Mouse (Mus musculus): ENCODE measurements around the gene B3galt4. TPM values are rescaled to one million over a fixed set of nuclear protein-coding genes. Genes with fewer than 3 reads are reported as not detected.
A peak's percentile ranks its signal among the peaks of the same experiment; 100 is the strongest.

The B3galt4 gene
- total and polyA plus RNA-seq, 3 experiments = 2.2 to 2.9 TPM; not detected in 1

GRCm38 (mm10) chr17:33909077-33909868 is 42.0 kb downstream of the B3galt4 start, which contains the start of gene Daxx:
Gene Daxx (plus strand): TSS chr17:33909414.
- no peaks in the 10 kb centered on the region for H3K9me3 ChIP-seq (replicated peaks; ENCODE audit: insufficient read depth, low read length)
- peak within 1 kb of the TSS; percentile 76 to 90 for H3K4me3 ChIP-seq (ENCODE audit: control insufficient read depth in 1 of 2, insufficient read depth in 1 of 2, low read depth in 2 of 2, low read length in 2 of 2)
- H3K4me1 ChIP-seq (ENCODE audit: control insufficient read depth in 1 of 2, insufficient read depth in 2 of 2, low read length in 2 of 2) = peaks cover 0 to 10% of the 10 kb centered on the region in 2 experiments; a peak in 2 of 4 replicates
- H3K79me2 ChIP-seq (ENCODE audit: control insufficient read depth, insufficient read depth, low read length, poor library complexity) = peaks cover 30% of the 10 kb centered on the region
- H3K27ac ChIP-seq (ENCODE audit: control insufficient read depth, low read depth, low read length) = peak within 1 kb of the TSS; percentile 75
- peak; percentile 99 for DNase-seq (ENCODE audit: low read depth, low spot score)
- TF ChIP-seq EP300 (IDR thresholded peaks at IDR 0.05; ENCODE audit: low read depth in 1 of 2, low read length in 2 of 2) (peak in 1 of 2 experiments; percentile 36; a peak in 1 of 4 replicates), MAX (IDR thresholded peaks at IDR 0.05; ENCODE audit: low read length) (peak; percentile 75; the same call in 1 of the 2 replicates), BHLHE40 (IDR thresholded peaks at IDR 0.05; ENCODE audit: borderline replicate concordance, low read depth, low read length) (no peak), POLR2A (IDR thresholded peaks at IDR 0.05; ENCODE audit: control insufficient read depth in 1 of 2, insufficient read depth in 1 of 2, low read depth in 1 of 2, low read length in 2 of 2, poor library complexity in 1 of 2) (peak in 1 of 2 experiments; percentile 85; a peak in 3 of 4 replicates), HCFC1 (IDR thresholded peaks at IDR 0.05; ENCODE audit: low read depth, low read length) (peak; percentile 96), NRF1 (IDR thresholded peaks at IDR 0.05; ENCODE audit: insufficient read depth, low read depth, low read length, poor library complexity, severe bottlenecking) (peak; percentile 57), USF2 (IDR thresholded peaks at IDR 0.05; ENCODE audit: borderline replicate concordance in 1 of 2, insufficient read depth in 1 of 2, low read depth in 1 of 2, low read length in 2 of 2) (no peak), MAZ (IDR thresholded peaks at IDR 0.05; ENCODE audit: low read depth, low read length) (peak; percentile 85), NELFE (IDR thresholded peaks at IDR 0.05; ENCODE audit: low read depth, low read length) (peak; percentile 83), POLR2AphosphoS5 (IDR thresholded peaks at IDR 0.05; ENCODE audit: borderline replicate concordance, low read depth, low read length) (no peak), POLR2AphosphoS2 (IDR thresholded peaks at IDR 0.05; ENCODE audit: low read length) (peak; percentile 64; the same call in 1 of the 2 replicates), ZMIZ1 (IDR thresholded peaks at IDR 0.05; ENCODE audit: low read depth, low read length) (peak; percentile 82; the same call in 1 of the 2 replicates), KAT2A (conservative IDR thresholded peaks at IDR 0.05; ENCODE audit: low read depth, low read length) (peak; percentile 82; the same call in 1 of the 2 replicates), MYC (IDR thresholded peaks at IDR 0.05; ENCODE audit: low read depth, low read length) (peak; percentile 68; the same call in 1 of the 2 replicates), CHD2 (IDR thresholded peaks at IDR 0.05; ENCODE audit: low read length) (peak; percentile 80), RCOR1 (IDR thresholded peaks at IDR 0.05; ENCODE audit: low read depth, low read length) (peak; percentile 59; the same call in 1 of the 2 replicates), ZNF384 (IDR thresholded peaks at IDR 0.05; ENCODE audit: low read depth, low read length) (no peak), TAL1 (IDR thresholded peaks at IDR 0.05; ENCODE audit: low read length) (no peak), ETS1 (IDR thresholded peaks at IDR 0.05; ENCODE audit: low read depth, low read length) (peak; percentile 73), TCF12 (IDR thresholded peaks at IDR 0.05; ENCODE audit: low read depth, low read length) (peak; percentile 41; the same call in 1 of the 2 replicates), MXI1 (IDR thresholded peaks at IDR 0.05; ENCODE audit: low read depth, low read length) (peak; percentile 79), SIN3A (IDR thresholded peaks at IDR 0.05; ENCODE audit: low read length) (peak; percentile 88), ELF1 (IDR thresholded peaks at IDR 0.05; ENCODE audit: low read depth, low read length) (peak; percentile 98)
- H3K9ac ChIP-seq (ENCODE audit: control insufficient read depth, low read depth, low read length, poor library complexity, severe bottlenecking) = peak within 1 kb of the TSS; percentile 91
- peaks cover 0 to 9% of the 10 kb centered on the region in 2 experiments; a peak in 3 of 4 replicates for H3K36me3 ChIP-seq (ENCODE audit: control insufficient read depth in 1 of 2, insufficient read depth in 2 of 2, low read length in 2 of 2)
- H3K27me3 ChIP-seq (ENCODE audit: control insufficient read depth in 1 of 2, insufficient read depth in 2 of 2, low read length in 2 of 2) = no peaks in the 10 kb centered on the region
